Mouse (Mus musculus) testis, postnatal 14 days (tissue): ENCODE results near the gene Myrf.
"Not testable (repeated sequence)": the region's sequence is repeated elsewhere in the genome, so short reads cannot be mapped to it uniquely, and the experiment has no call there.

Source experiments
- DNase-seq: peaks from one replicate; pipeline ENCODE4 v3.0.0; 2021; ENCODE audit warnings: low spot score

Myrf gene

DNA sequence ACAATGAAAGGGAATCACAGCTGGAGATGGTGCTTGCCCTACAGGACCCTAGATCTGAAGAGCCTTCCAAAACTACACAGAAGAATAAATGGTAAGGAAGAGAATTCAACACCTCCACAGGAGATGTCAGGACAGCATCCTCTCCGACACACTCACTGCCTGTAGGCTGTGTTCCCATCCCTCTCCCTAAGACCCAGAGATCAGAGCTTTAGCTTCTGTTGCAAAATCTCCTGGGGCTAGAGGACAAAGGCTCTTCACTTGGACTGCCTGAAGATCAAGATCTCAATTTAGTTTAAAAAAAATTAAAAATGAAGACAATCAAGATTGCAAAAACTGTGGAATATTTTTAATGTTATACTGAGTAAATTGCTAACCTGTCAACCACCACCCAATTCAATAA is 64.1 kb downstream of the Myrf start:
- DNase-seq = no peak

- no peak for DNase-seq
These were observed 65.6 kb downstream of the Myrf start for GRCm38 (mm10) chr19:10174956-10175355.

- no peak for DNase-seq
These were observed 66.6 kb downstream of the Myrf start for GRCm38 (mm10) chr19:10173844-10174539.

- DNase-seq = no peak
These were observed 67.3 kb downstream of the Myrf start for GRCm38 (mm10) chr19:10173116-10173718.

DNA sequence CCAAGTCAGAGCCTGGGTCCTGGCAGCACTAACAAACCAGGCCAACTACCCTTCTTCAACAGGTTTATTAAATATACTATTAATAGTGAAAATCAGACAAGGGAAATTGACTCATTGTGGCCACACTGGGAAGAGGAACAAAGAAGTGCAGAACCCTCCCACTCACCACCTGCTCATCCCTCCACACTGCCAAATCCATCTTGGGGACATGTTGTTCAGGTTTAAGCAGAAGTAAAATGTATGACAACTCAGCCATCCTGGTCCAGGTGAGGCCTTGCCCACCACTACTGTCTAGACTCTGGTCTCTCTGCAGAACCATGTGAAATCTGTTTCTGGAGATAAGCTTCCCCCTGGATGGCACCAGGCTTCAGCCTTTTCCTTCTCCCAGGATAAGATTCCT is 68.7 kb downstream of the Myrf start:
- DNase-seq = no peak

DNA sequence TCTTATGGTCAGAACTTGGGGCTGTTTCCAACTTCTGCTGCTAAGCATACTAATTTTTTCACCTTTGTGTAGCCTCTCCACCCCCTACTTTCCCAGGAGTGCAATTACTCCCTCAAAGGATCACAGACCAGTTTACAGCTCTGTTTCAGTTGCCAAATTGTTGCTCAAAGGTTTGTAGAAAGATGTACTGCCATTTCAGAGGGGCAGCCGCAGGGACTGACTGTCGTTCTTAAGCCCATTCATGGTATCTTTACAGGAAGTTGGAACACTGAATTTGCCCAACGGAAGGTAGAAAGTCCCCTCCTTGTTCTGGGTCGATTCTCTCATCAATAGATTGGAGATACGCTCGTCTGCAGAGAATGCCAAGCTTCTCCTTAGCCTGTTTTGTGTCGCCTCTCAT is 69.2 kb downstream of the Myrf start:
- no peak for DNase-seq

DNA sequence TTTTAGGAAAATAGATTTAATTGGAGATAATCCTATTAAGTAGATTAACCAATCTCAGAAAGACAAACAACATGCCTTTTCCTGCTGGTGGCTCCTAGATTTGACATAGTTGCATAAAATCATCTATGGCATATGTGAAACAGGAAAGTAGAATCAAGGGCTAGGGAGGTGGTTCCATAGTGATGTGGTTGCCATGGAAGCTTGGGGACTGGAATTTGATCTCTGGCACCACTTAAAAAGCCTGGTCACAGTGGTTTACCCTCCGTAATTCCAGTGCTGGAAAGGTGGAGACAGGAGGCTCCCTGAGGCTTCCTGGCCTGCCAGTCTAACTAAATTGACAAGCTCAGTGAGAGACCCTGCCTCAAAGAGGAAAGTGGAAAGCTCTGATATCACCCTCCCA is 70.1 kb downstream of the Myrf start:
- no peak for DNase-seq

DNA sequence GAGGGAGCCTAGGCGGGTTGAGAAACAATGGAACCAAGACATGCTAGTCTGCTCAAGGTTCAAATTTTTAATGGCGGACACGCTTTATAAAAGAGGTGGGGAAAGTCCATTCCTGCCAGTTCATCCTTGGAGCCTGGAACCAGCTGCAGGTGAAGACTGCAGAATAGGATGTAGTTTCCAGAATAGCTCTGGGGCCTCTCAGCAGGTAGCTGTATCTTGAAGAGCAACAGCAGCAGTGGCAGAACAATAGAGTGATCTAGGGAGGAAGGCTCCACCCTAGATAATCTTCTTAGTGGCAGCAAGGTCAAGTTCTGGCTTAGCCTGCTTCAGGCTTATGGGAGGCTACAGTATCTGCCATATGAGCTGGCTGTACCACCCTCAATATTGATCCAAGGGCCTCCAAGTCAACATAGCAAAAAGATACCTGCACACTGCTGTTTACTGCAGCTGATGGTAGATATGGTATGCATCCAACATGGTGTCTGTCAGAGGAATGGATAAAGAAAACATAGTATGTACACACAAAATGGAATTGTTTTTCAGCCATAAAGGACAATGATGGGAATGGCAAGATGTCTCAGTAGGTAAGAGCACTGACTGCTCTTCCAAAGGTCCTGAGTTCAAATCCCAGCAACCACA is 70.7 kb downstream of the Myrf start:
- DNase-seq = not testable (repeated sequence)

DNA sequence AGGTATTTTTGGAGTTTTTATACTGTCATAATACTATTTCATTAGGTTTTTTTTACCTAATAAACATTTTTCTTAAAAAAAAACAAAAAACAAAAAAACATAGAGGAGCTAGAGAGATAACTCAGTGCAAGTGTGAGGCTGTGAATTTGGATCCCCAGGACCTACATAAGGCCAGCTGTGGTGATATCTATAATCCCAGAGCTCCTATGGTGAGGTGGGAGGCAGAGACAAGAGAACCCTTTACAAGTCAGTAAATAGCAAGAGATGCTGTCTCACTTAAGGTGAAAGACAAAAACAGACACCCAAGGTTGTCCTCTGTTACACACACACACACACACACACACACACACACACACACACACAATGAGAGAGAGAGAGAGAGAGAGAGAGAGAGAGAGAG is 71.4 kb downstream of the Myrf start:
- no peak for DNase-seq

- no peak for DNase-seq
These were observed 72.1 kb downstream of the Myrf start for GRCm38 (mm10) chr19:10168441-10168840.

GRCm38 (mm10) chr19:10167951-10168350 is 72.6 kb downstream of the Myrf start:
- no peak for DNase-seq

GRCm38 (mm10) chr19:10167112-10167511 is 73.4 kb downstream of the Myrf start:
- no peak for DNase-seq

- not testable (repeated sequence) for DNase-seq
These were observed 74.6 kb downstream of the Myrf start for GRCm38 (mm10) chr19:10165928-10166327.

DNA sequence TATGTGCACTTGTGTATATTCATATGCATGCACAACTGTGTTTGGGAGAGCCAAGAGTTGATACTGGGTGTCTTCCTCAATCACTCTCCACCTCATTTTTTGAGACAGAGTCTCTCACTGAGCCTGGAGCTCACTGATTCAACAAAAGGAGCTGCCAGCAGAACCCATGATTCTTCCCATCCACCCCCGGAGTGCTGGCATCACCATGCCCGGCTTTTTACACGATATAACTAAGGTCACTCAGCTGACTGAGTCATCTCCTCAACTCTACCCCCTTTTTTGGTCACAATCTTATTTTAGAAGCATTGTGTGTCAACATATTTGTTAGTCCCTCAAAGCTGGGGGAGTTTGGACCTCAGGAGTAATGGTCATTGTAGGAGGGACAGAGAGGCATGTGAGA is 76.7 kb downstream of the Myrf start:
- DNase-seq = no peak
